Mouse (Mus musculus) skeletal muscle tissue, adult 2 months (tissue): ENCODE results near the gene Olfr469.
"Not testable (repeated sequence)": the region's sequence is repeated elsewhere in the genome, so short reads cannot be mapped to it uniquely, and the experiment has no call there.

ENCODE experiments used
- DNase-seq: peaks from one replicate; pipeline ENCODE4 v3.0.0-alpha.2; 2012; ENCODE audit warnings: low read depth, low spot score

Olfr469 gene

DNA sequence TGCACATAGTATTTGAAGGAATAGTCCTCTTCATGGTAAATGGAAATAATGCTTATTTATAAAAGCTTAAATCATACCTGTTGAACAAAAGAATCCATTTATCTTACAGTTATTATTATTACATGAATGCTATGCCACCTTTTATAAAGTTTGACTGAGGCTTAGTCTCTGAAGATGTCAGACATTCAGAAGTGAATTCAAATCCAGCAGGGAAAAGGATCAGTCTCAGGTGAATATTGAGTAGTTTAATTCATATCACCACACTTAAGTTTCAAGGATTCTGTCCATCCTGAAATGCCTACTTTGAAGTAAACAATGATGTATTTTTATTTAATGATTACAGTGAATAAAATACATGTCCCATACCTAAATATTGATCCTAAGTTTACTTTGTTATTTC, at the start of gene Olfr469:
Olfr469 (minus strand) TSS at position 101 of the 400 bp plus-strand sequence.
- not testable (repeated sequence) for DNase-seq

DNA sequence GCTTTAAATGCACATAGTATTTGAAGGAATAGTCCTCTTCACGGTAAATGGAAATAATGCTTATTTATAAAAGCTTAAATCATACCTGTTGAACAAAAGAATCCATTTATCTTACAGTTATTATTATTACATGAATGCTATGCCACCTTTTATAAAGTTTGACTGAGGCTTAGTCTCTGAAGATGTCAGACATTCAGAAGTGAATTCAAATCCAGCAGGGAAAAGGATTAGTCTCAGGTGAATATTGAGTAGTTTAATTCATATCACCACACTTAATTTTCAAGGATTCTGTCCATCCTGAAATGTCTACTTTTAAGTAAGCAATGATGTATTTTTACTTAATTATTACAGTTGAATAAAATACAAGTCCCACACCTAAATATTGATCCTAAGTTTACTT, 22.0 kb upstream of the Olfr469 start, which contains the start of gene Olfr470:
Olfr470 (minus strand) TSS at position 101 of the 400 bp plus-strand sequence.
- not testable (repeated sequence) for DNase-seq

DNA sequence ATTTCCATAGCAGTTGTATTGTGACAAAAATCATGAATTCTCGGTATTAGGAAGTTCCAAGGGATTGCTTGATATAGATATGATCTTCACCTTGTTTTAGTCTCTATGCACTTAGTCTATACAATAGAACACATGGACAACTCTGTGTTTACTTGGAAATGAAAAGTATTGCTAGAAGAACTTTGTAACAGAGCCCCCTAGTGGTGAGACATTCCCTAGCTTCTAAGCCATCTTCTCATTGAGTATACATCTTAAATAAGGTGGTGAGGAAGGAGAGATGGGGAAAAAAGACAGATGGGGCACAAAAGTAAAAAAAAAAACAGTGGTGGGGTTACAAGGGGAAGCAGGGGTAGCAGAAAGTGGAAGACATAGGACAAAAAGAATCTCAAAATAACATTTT, 16.4 kb upstream of the Olfr469 start:
- no peak for DNase-seq

DNA sequence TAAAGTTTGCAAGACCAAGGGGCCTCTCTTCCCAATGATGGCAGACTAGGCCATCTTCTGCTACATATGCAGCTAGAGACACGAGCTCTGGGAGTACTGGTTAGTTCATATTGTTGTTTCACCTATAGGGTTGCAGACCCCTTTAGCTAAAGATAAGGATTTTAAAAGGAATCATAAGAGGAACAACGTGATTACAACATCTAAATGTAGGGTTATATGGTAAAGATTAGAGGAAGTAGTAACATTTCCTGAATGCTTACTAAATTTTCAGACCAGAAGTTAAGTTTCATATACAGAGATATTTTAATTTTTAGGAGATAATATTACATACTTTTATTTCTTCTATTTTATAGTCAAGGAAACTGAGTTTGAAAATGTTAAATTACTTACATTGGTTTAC, 1.5 kb downstream of the Olfr469 start:
- not testable (repeated sequence) for DNase-seq

DNA sequence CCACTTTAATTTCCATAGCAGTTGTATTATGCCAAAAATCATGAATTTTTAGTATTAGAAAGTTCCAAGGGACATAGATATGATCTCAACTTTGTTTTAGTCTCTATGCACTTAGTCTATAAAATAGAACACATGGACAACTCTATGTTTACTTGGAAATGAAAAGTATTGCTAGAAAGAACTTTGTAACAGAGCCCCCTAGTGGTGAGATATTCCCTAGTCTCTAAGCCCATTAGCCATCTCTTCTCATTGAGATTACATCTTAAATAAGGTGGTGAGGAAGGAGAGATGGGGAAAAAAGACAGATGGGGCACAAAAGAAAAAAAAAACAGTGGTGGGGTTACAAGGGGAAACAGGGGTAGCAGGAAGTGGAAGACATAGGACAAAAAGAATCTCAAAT, 5.9 kb downstream of the Olfr469 start:
- no peak for DNase-seq

DNA sequence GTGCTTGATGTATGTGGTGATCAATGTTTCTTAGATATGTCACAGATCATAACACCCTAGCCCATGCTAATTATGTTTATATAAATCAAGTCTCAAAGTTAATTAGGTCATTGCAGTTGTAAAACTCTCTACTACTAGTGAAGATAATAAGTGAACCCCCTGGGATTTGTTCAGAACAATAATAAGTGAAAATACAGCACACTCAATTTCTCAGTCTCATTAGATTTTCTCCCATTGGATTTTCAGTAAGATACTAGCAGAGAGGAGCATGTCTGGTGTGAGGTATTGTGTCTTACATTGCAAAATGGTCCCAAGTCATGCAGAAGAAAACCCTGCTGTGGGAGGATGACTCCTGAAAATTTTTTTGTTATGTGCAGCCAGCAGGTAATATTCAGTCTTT, 13.4 kb downstream of the Olfr469 start, which contains the start of gene Olfr467:
Olfr467 (plus strand) TSS at position 301 of the 400 bp plus-strand sequence.
- no peak for DNase-seq

DNA sequence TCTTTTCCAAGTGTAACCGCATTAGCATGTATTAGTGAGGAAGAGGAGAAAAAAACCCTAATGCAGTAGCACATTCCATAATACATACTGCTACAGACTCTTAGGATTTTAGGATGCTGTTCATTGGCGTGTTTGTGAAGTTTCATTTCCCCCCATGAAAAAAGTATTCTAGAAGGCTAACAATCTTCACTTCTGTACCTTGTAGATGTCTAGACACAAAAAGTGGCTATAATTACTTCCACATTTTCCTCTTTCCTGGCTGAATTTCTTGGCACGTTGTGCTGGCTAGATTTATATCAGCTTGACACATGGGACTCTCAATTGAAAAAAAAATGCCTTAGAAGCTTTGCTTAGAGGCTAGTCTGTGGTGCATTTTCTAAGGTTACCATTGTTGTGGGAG, 23.2 kb downstream of the Olfr469 start:
- no peak for DNase-seq

DNA sequence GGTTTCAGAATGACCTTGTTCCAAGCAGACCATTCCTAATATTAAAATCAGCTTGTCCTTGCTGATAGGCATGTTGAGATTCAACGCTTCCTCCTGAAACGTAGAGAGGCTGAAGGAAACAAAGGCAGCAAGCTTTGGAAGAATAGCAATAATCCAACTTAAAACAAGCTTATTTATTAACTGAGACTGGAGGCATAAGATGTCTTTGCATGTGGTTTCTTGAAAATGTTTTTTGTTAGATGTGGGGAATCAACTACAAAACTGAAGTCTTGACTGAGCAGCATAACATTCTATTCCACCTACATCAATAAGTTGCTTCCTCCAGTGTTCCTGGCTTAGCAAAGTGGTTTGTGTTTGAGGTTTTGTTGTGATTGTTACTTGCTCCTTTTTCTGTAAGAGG, 24.2 kb downstream of the Olfr469 start, which contains the start of gene Ovch2:
Ovch2 (minus strand) TSS at position 101 of the 400 bp plus-strand sequence.
- DNase-seq: no peak

DNA sequence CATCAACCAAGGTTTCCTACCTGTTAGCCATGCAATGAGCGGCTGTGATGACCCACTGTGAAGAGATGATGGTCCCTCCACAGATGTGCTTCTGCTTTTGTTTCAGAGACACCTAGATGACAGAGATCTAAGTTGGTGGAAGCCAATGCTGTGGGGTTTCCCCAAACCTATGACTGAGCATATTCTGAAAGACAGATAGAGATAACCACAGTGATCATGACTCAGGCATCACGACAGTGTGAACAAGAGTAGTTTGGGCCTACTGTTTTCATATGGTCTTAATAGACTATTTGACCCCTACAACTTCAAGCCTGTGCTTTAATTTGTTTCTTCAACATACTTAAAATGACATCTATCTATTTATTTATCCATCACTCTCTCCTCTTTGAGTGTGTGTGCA, 28.8 kb downstream of the Olfr469 start:
- DNase-seq: no peak

DNA sequence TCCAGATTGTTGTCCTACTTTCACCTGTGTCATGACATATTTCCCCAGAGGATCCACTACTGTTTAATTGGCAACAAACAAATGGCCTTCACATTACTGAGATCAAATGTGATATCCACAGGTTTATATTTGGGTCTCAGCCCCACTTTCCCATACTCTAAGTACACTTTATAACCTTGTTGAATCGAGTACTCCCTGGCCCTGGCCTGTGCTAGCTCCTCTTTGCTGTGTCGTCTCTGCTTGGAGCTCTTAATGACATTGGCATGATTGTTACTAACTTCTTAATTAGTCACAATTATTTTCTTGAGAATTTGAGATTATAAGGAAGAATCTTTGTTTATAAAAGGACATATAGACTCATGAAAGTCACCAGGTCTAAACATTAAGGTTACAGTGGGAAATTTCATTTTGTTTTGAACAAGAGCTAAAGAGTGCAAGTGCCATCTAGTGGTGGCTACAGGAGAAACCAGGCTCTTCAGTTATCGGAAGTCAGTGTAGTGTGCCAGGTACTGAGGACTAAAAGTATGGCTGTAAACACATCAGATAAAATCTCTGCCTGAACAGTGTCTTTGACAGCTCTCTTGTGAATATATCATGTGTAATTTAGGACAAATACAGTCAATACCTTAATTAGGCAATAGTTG, 37.2 kb downstream of the Olfr469 start:
- DNase-seq: no peak

DNA sequence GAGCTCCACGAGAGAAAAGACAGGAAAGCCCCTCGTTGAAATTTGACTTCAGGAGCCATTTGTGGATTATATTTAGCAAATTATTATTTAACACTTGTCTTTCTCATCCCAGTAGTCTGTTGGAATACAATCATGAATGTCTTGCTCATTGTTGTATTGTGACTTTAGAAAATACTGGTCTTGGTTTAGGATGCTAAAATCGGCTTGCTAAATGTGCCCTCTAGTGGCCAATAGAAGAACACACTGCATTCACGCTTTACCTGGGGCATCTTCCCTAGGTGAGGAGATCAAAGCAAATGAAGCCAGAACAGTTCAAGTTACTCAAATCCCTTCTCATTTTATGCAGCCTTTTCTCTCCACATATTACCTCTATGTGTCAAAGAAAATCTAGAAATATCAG, 45.7 kb downstream of the Olfr469 start:
- DNase-seq: no peak

DNA sequence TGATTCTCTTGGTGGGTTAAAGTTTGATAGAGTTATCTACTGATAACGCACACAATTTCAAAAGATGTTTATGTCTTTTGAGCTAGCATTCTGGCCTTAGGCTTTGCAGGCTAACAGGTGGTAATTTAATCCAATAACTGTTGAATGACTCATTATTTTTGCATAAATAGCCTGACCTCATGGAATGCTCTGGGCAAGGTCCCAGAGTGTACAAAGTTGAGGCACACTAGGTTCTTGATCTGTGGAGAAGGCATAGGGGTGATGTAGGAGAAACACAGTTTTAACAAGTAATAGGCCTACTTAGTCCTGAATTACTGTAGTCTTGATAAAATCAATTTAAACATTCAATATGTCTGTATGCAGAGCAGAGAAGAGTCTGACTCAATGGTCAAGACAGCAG, 47.1 kb downstream of the Olfr469 start:
- DNase-seq: no peak

DNA sequence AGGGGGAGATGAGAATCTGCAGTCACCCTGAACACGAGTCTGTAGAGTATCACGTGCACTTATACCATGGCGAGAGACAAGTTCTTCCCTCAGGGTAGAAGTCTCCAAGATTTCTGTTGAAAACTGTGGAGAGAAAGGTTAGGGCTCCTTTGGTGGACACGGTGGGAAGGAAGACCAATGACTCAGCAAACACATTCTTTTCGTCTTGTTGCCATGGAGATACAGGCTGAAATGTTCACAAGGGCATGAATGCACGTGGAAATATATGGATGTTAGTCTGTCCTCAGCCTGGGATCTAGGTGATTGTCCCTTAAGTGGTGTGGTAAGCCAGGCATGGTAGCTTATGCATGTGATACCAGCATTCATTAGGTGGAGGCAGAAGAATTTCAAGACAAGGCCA, 54.5 kb downstream of the Olfr469 start:
- no peak for DNase-seq
